Mouse (Mus musculus) cortical plate, adult 2 months (tissue): ENCODE results near the gene Prpsap2. TPM values are rescaled to one million over a fixed set of nuclear protein-coding genes. Genes with fewer than 3 reads are reported as not detected.
A peak's percentile ranks its signal among the peaks of the same experiment; 100 is the strongest.

ENCODE experiments used
- H3K27ac ChIP-seq: fragments of 200-500 bp; 2 replicates; pipeline ENCODE4 v1.5.1; 2012; ENCODE audit warnings: low read length, control low read depth, inconsistent platforms; ENCODE audit not compliant: insufficient read depth
- H3K4me1 ChIP-seq: fragments of 200-500 bp; 2 replicates; pipeline ENCODE4 v1.6.1; 2011; ENCODE audit warnings: low read length; ENCODE audit not compliant: control insufficient read depth, insufficient read depth
- H3K4me3 ChIP-seq: fragments of 200-500 bp; 2 replicates; pipeline ENCODE4 v1.5.1; 2011; ENCODE audit warnings: mild to moderate bottlenecking, low read length, control low read depth; ENCODE audit not compliant: insufficient read depth
- CTCF ChIP-seq: fragments of 200-500 bp; IDR thresholded peaks from 2 replicates; pipeline ENCODE4 v1.5.1; 2011; ENCODE audit warnings: mild to moderate bottlenecking, control low read depth, low read length; ENCODE audit not compliant: insufficient read depth; ENCODE audit errors: extremely low read depth
- POLR2A ChIP-seq: fragments of 200-500 bp; IDR thresholded peaks from 2 replicates; pipeline ENCODE4 v1.6.1; 2011; ENCODE audit warnings: mild to moderate bottlenecking, low read length, control low read depth; ENCODE audit not compliant: insufficient read depth; ENCODE audit errors: extremely low read depth
- polyA plus RNA-seq: library from polyadenylated mRNA; depleted of rRNA; stranded (reverse); fragments of >200 nt; gene quantifications from 2 replicates; pipeline ENCODE4 v1.2.3, GENCODE M21; 2012

Prpsap2 gene
- polyA plus RNA-seq, 1 experiment, result 36.5 TPM

DNA sequence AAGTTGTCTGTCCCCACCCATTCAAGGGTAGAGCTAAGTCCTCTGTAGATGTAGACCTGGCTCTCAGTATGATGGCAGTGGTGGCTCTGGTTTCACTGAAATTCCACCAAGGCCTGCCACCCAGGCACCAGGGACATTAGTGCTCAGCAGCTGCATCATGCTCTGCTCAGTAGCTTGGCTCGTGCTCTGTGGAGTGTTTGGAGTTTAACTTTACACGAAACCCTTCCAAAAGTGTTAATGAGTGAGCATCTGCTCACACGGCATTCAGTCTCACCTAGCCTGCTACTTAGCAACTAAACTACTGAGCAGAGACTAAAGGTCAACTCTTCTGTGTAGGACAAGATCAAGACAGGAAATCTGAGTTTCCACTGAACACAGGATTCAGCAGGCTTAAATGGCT lies 41.3 kb downstream of the Prpsap2 start, which contains the start of gene Slc5a10:
TSS of gene Slc5a10 (minus strand) at position 191 of the 400 bp plus-strand sequence.
- H3K4me3 ChIP-seq, result no peak within 1 kb of the TSS
- no peaks in the 10 kb centered on the region for H3K4me1 ChIP-seq
- no peak within 1 kb of the TSS for H3K27ac ChIP-seq
- TF ChIP-seq CTCF (no peak), POLR2A (no peak)

DNA sequence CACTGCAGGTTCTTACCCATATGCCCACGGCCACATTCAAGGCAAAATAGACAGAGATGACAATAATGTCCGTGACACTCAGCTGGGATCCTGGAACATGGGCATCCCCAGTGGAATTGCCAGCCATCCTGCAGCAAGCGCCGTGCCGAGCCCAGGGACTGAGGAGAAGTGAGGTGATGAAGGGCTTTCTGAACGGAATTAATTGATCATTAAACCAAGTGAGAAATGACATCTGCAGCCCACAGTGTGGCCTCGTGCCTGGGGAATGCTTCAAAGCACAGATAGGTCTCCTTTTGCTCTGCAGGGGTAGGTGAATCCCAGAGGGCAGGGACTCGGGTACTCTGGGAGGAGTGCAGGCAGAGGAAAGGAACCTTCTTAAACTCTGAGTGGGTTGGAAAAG lies 42.1 kb downstream of the Prpsap2 start:
- Histone ChIP-seq H3K4me3 (no peak overlapping the region), H3K27ac (no peak overlapping the region), H3K4me1 (no peaks in the 10 kb centered on the region)
- TF ChIP-seq CTCF, result no peak
- TF ChIP-seq POLR2A, result no peak

GRCm38 (mm10) chr11:61719387-61719786 lies 42.5 kb downstream of the Prpsap2 start:
- Histone ChIP-seq H3K4me1 (no peaks in the 10 kb centered on the region), H3K27ac (no peak overlapping the region), H3K4me3 (no peak overlapping the region)
- TF ChIP-seq CTCF, result no peak
- no peak for TF ChIP-seq POLR2A

GRCm38 (mm10) chr11:61717990-61718389 lies 43.9 kb downstream of the Prpsap2 start:
- no peak for TF ChIP-seq CTCF
- no peak overlapping the region for H3K27ac ChIP-seq
- no peaks in the 10 kb centered on the region for H3K4me1 ChIP-seq
- H3K4me3 ChIP-seq, result no peak overlapping the region

- H3K4me3 ChIP-seq, result no peak overlapping the region
These were observed 46.8 kb downstream of the Prpsap2 start for GRCm38 (mm10) chr11:61715130-61715529.

GRCm38 (mm10) chr11:61714346-61715117 lies 47.4 kb downstream of the Prpsap2 start:
- Histone ChIP-seq H3K27ac (no peak overlapping the region), H3K4me1 (no peaks in the 10 kb centered on the region), H3K4me3 (no peak overlapping the region)
- TF ChIP-seq POLR2A, result no peak
- peak; percentile 99 for TF ChIP-seq CTCF

More at GRCm38 (mm10) chr11:61715130-61715529, 46.8 kb downstream of the Prpsap2 start:
- no peaks in the 10 kb centered on the region for H3K4me1 ChIP-seq
- no peak overlapping the region for H3K27ac ChIP-seq
- TF ChIP-seq POLR2A (no peak), CTCF (no peak)

DNA sequence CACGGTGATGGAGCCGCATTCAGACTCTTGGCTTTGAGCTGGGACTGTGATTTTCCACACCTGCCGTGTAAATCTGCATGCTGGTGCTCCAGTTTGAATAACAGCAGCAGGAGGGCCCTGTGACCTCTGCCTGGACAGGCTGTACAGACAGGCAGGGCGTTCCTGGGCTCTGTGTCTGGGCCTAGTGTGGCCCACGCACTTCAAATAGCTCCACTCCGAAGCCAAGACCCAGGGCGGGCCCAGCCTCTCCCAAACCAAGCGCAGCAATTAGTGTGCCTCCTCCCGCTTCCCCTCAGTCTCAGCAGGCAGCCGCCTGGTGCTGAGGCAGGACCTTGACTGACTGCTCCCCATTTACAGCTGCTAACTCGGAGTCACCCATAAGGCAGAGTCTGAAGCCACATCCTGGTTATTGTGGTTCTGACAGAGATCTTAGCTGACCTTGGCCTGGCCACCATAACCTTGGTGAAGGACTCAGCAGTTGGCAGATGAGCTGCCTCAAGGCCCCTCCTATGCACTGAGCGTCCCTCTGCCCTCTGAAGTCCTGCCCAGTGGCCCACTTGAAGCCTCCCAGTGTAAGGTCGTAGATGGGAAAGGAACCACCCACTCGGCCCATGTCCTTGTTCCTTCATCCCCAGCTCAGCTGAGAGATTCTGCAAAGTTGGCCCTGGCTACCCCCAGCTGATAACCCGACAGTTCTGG lies 48.6 kb downstream of the Prpsap2 start:
- TF ChIP-seq CTCF (no peak), POLR2A (no peak)
- no peak overlapping the region for H3K27ac ChIP-seq
- no peak overlapping the region for H3K4me3 ChIP-seq
- no peaks in the 10 kb centered on the region for H3K4me1 ChIP-seq

DNA sequence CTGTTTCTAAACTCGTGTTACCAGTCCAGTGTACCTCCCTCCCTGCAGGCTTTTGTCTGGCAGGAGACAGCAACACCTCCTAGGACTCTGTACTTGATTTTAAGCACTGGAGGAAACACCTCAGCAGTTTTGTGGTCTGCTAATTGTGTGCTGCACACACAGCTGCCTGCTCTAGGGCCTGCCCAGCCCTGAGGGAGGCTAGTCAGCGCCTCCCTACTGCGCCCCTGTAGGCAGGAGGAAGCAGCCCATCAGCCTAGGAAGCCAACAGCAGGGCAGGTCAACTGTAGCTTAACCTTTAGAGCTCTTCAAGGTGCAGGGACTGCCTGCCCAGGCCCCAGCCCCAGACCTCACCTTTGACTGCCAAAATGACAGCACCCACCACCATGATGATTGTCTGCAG lies 53.0 kb downstream of the Prpsap2 start:
- H3K4me1 ChIP-seq, result no peaks in the 10 kb centered on the region
- no peak overlapping the region for H3K27ac ChIP-seq

DNA sequence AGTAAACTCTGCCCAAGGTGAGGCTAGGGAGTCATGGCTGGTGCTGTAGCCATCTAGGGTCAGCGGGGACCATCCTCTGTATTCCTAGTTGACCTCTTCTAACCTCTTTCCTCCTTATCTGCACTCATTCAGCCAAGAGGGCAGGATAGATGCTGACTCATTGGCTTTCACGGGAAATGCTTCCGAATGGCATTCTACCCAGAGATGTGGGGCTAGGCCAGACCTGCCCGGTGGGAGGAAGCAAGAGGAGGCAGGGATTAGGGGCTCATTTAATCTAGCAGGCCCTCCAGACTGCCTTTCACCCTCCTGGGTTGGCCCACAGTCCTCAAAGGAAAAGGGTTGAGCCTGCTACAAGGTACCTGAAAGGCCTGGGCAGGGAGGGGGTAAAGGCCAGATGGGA lies 55.7 kb downstream of the Prpsap2 start:
- Histone ChIP-seq H3K27ac (no peak overlapping the region), H3K4me1 (no peaks in the 10 kb centered on the region), H3K4me3 (no peak overlapping the region)
- TF ChIP-seq POLR2A, result no peak
- TF ChIP-seq CTCF, result no peak

More for the DNA sequence above, 53.0 kb downstream of the Prpsap2 start:
- TF ChIP-seq POLR2A (no peak), CTCF (no peak)
- no peak overlapping the region for H3K4me3 ChIP-seq

DNA sequence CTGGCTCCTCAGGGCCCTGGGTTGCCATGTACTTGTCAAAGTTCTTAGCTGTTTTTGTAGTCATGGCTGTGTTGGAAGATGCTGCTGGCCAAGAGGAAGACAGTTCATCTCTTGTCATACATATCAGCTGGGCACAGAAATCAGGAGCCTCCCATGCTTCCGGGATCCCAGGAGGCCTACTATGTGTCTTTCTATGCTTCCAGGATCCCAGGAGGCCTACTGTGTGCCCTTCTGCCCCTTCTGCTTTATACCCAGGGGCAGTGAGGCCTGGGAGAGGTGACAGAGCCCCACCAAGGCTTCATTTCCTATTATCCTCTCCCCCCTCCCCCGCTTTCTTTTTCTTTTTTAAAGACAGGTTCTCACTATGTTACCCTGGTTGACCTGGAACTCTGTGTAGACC lies 56.3 kb downstream of the Prpsap2 start:
- H3K4me1 ChIP-seq, result no peaks in the 10 kb centered on the region
- H3K27ac ChIP-seq, result no peak overlapping the region
- no peak overlapping the region for H3K4me3 ChIP-seq
- TF ChIP-seq POLR2A (no peak), CTCF (no peak)
